Mouse (Mus musculus) urinary bladder, postnatal 10 days (tissue): ENCODE results near the gene Slc46a2.

Experiments used
- DNase-seq: peaks from one replicate; pipeline ENCODE4 v3.0.0; 2022; ENCODE audit warnings: low spot score

Slc46a2 gene

GRCm38 (mm10) chr4:59859693-59860425 is 55.0 kb downstream of the Slc46a2 start:
- DNase-seq, result no peak
